Mouse (Mus musculus): Measurements from ENCODE around the gene Dlgap1. TPM values are rescaled to one million over a fixed set of nuclear protein-coding genes. Genes with fewer than 3 reads are reported as not detected.

Dlgap1 gene
- polyA plus RNA-seq, 1 experiment = not detected

- H3K9me3 ChIP-seq = peaks cover 10% of the 10 kb centered on the region; the same call in 1 of the 2 replicates
- no peaks in the 10 kb centered on the region for H3K36me3 ChIP-seq (replicated peaks; ENCODE audit: low read length)
- H3K27me3 ChIP-seq (replicated peaks) = no peaks in the 10 kb centered on the region
- no peak overlapping the region for H3K4me3 ChIP-seq (replicated peaks)
- TF ChIP-seq GATA1 (IDR thresholded peaks at IDR 0.05; ENCODE audit: borderline replicate concordance, low read length) (no peak), FLI1 (IDR thresholded peaks at IDR 0.05; ENCODE audit: low read length) (no peak)
- H3K4me1 ChIP-seq = no peaks in the 10 kb centered on the region
These were observed 619.8 kb downstream of the Dlgap1 start for GRCm38 (mm10) chr17:70588691-70589090.

GRCm38 (mm10) chr17:70589140-70589539, 620.3 kb downstream of the Dlgap1 start:
- Histone ChIP-seq H3K4me1 (no peaks in the 10 kb centered on the region), H3K4me3 (replicated peaks) (no peak overlapping the region), H3K9me3 (peaks cover 10% of the 10 kb centered on the region; the same call in 1 of the 2 replicates), H3K36me3 (replicated peaks; ENCODE audit: low read length) (no peaks in the 10 kb centered on the region), H3K27me3 (replicated peaks) (no peaks in the 10 kb centered on the region)
- TF ChIP-seq GATA1 (IDR thresholded peaks at IDR 0.05; ENCODE audit: borderline replicate concordance, low read length) = no peak
- no peak for TF ChIP-seq FLI1 (IDR thresholded peaks at IDR 0.05; ENCODE audit: low read length)

GRCm38 (mm10) chr17:70590506-70590905, 621.6 kb downstream of the Dlgap1 start:
- Histone ChIP-seq H3K27me3 (replicated peaks) (no peaks in the 10 kb centered on the region), H3K4me3 (replicated peaks) (no peak overlapping the region)
- TF ChIP-seq FLI1 (IDR thresholded peaks at IDR 0.05; ENCODE audit: low read length) (no peak), GATA1 (IDR thresholded peaks at IDR 0.05; ENCODE audit: borderline replicate concordance, low read length) (no peak)

GRCm38 (mm10) chr17:70594277-70594676, 625.4 kb downstream of the Dlgap1 start:
- Histone ChIP-seq H3K36me3 (replicated peaks; ENCODE audit: low read length) (no peaks in the 10 kb centered on the region), H3K4me1 (no peaks in the 10 kb centered on the region), H3K4me3 (replicated peaks) (no peak overlapping the region), H3K9me3 (0 out of 2 replicates have a peak, but pooled peaks cover 4% of the 10 kb centered on the region), H3K27me3 (replicated peaks) (no peaks in the 10 kb centered on the region)
- TF ChIP-seq GATA1 (IDR thresholded peaks at IDR 0.05; ENCODE audit: borderline replicate concordance, low read length) (no peak), FLI1 (IDR thresholded peaks at IDR 0.05; ENCODE audit: low read length) (no peak)

More at GRCm38 (mm10) chr17:70590506-70590905, 621.6 kb downstream of the Dlgap1 start:
- no peaks in the 10 kb centered on the region for H3K36me3 ChIP-seq (replicated peaks; ENCODE audit: low read length)
- peaks cover 10% of the 10 kb centered on the region; the same call in 1 of the 2 replicates for H3K9me3 ChIP-seq
- no peaks in the 10 kb centered on the region for H3K4me1 ChIP-seq

GRCm38 (mm10) chr17:70596326-70596725, 627.5 kb downstream of the Dlgap1 start:
- H3K27me3 ChIP-seq (replicated peaks) = no peaks in the 10 kb centered on the region
- 0 out of 2 replicates have a peak, but pooled peaks cover 2% of the 10 kb centered on the region for H3K9me3 ChIP-seq
- H3K36me3 ChIP-seq (replicated peaks; ENCODE audit: low read length) = no peaks in the 10 kb centered on the region
- no peaks in the 10 kb centered on the region for H3K4me1 ChIP-seq
- no peak for TF ChIP-seq GATA1 (IDR thresholded peaks at IDR 0.05; ENCODE audit: borderline replicate concordance, low read length)
- no peak for TF ChIP-seq FLI1 (IDR thresholded peaks at IDR 0.05; ENCODE audit: low read length)
- H3K4me3 ChIP-seq (replicated peaks) = no peak overlapping the region

GRCm38 (mm10) chr17:70600462-70600861, 631.6 kb downstream of the Dlgap1 start:
- Histone ChIP-seq H3K4me1 (no peaks in the 10 kb centered on the region), H3K4me3 (replicated peaks) (no peak overlapping the region), H3K27me3 (replicated peaks) (no peaks in the 10 kb centered on the region), H3K9me3 (no peaks in the 10 kb centered on the region), H3K36me3 (replicated peaks; ENCODE audit: low read length) (no peaks in the 10 kb centered on the region)
- TF ChIP-seq FLI1 (IDR thresholded peaks at IDR 0.05; ENCODE audit: low read length) (no peak), GATA1 (IDR thresholded peaks at IDR 0.05; ENCODE audit: borderline replicate concordance, low read length) (no peak)

GRCm38 (mm10) chr17:70602051-70602450, 633.2 kb downstream of the Dlgap1 start:
- Histone ChIP-seq H3K4me3 (replicated peaks) (no peak overlapping the region), H3K27me3 (replicated peaks) (no peaks in the 10 kb centered on the region), H3K9me3 (no peaks in the 10 kb centered on the region), H3K36me3 (replicated peaks; ENCODE audit: low read length) (no peaks in the 10 kb centered on the region), H3K4me1 (no peaks in the 10 kb centered on the region)
- no peak for TF ChIP-seq FLI1 (IDR thresholded peaks at IDR 0.05; ENCODE audit: low read length)

- Histone ChIP-seq H3K4me1 (no peaks in the 10 kb centered on the region), H3K4me3 (replicated peaks) (no peak overlapping the region), H3K36me3 (replicated peaks; ENCODE audit: low read length) (no peaks in the 10 kb centered on the region), H3K9me3 (no peaks in the 10 kb centered on the region), H3K27me3 (replicated peaks) (no peaks in the 10 kb centered on the region)
- TF ChIP-seq FLI1 (IDR thresholded peaks at IDR 0.05; ENCODE audit: low read length) (no peak), GATA1 (IDR thresholded peaks at IDR 0.05; ENCODE audit: borderline replicate concordance, low read length) (no peak)
These were observed 636.8 kb downstream of the Dlgap1 start for GRCm38 (mm10) chr17:70605659-70606058.

- Histone ChIP-seq H3K4me3 (replicated peaks) (no peak overlapping the region), H3K36me3 (replicated peaks; ENCODE audit: low read length) (no peaks in the 10 kb centered on the region), H3K4me1 (no peaks in the 10 kb centered on the region), H3K27me3 (replicated peaks) (no peaks in the 10 kb centered on the region), H3K9me3 (0 out of 2 replicates have a peak, but pooled peaks cover 4% of the 10 kb centered on the region)
- TF ChIP-seq FLI1 (IDR thresholded peaks at IDR 0.05; ENCODE audit: low read length) (no peak), GATA1 (IDR thresholded peaks at IDR 0.05; ENCODE audit: borderline replicate concordance, low read length) (no peak)
These were observed 643.3 kb downstream of the Dlgap1 start for GRCm38 (mm10) chr17:70612171-70612570.

- Histone ChIP-seq H3K4me3 (replicated peaks) (no peak overlapping the region), H3K4me1 (no peaks in the 10 kb centered on the region)
- TF ChIP-seq GATA1 (IDR thresholded peaks at IDR 0.05; ENCODE audit: borderline replicate concordance, low read length) (no peak), FLI1 (IDR thresholded peaks at IDR 0.05; ENCODE audit: low read length) (no peak)
These were observed 645.0 kb downstream of the Dlgap1 start for GRCm38 (mm10) chr17:70613897-70614296.

More at GRCm38 (mm10) chr17:70613897-70614296, 645.0 kb downstream of the Dlgap1 start:
- H3K27me3 ChIP-seq (replicated peaks) = no peaks in the 10 kb centered on the region
- H3K36me3 ChIP-seq (replicated peaks; ENCODE audit: low read length) = no peaks in the 10 kb centered on the region
- 0 out of 2 replicates have a peak, but pooled peaks cover 4% of the 10 kb centered on the region for H3K9me3 ChIP-seq
